Mouse (Mus musculus) macrophage (primary cell): ENCODE data around the gene Polr2i. TPM values are rescaled to one million over a fixed set of nuclear protein-coding genes. Genes with fewer than 3 reads are reported as not detected.

ENCODE experiments used
- H3K27ac ChIP-seq: fragments of 350-480 bp; formaldehyde crosslinking; 2 replicates; pipeline ENCODE4 v1.9.0; 2021
- H3K36me3 ChIP-seq: fragments of 350-480 bp; formaldehyde crosslinking; 2 replicates; pipeline ENCODE4 v1.9.0; 2021; ENCODE audit errors: inconsistent target
- H3K4me3 ChIP-seq: fragments of 350-480 bp; formaldehyde crosslinking; 2 replicates; pipeline ENCODE4 v1.9.0; 2021; ENCODE audit errors: inconsistent target
- H3K79me2 ChIP-seq: fragments of 350-480 bp; formaldehyde crosslinking; 2 replicates; pipeline ENCODE4 v1.9.0; 2021; ENCODE audit errors: inconsistent target
- WGBS: methylation state at CpG from one replicate; pipeline ENCODE4 v1.1.7; 2026; ENCODE audit warnings: inconsistent platforms; ENCODE audit not compliant: missing documents; 5-methylcytosine and 5-hydroxymethylcytosine counted together
- polyA plus RNA-seq: library from polyadenylated mRNA; stranded (reverse); fragments of 250-400 nt; gene quantifications from 3 replicates; pipeline ENCODE4 v1.2.4, GENCODE M21; 2018; ENCODE audit warnings: inconsistent platforms

The Polr2i gene
- polyA plus RNA-seq, 1 experiment from 2014 or later: 34.2 TPM

DNA sequence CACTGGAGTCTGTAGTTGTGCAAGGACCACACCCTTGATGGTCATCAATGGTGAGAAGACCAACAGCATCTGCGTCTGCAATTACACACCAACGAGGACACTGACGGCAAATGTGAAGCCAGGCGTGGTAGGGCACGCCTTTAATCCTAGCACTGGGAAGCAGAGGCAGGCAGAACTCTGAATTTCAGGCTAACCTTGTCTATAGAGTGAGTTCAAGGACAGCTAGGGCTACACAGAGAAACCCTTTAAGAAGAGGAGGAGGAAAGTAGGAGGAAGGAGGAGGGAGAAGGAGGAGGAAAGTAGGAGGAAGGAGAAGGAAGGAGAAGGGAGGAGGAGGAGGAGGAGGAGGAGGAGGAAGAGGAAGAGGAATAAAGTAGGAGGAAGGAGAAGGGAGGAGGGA lies 33.8 kb downstream of the Polr2i start:
- Histone ChIP-seq H3K27ac (peak overlapping the region; percentile 16; the same call in 1 of the 2 replicates), H3K4me3 (no peak overlapping the region), H3K79me2 (no peaks in the 10 kb centered on the region), H3K36me3 (peaks cover 38% of the 10 kb centered on the region; the same call in 1 of the 2 replicates)
- WGBS: 82% methylated on average over 5 of the region's 5 CpGs

DNA sequence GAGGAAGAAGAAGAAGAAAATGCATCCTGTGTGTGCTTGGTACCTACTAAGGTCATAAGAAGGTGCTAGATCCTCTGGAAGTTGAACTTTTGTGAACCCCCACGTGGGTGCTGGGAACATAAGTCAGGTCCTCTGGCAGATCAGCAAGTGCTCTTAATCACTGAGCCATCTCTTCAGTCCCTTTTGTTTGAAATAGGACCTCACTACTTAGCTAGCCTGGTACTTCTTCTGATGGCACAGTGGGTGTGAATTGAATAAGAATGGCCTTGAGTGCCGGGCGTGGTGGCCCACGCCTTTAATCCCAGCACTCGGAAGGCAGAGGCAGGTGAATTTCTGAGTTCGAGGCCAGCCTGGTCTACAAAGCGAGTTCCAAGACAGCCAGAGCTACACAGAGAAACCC lies 34.2 kb downstream of the Polr2i start:
- WGBS: 89% methylated on average over 7 of the region's 7 CpGs

DNA sequence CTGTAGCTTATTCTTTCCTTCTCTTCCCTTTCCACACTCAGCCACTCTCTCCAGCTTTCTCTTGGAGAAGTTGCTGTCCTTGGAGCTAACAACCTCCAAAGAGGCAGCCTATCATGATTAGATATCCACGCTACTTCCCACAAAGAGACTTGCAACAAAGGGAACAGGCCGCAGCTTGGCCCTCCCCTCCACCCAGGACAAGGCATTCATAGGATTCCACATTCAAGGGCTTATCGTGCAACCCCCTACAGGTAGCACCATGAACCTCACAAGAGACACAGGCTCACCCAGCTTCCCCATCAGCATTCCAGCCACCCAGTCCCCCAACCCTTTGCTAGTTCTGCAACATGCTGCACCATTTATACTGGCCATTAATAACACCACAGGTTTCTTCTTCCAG lies 35.0 kb downstream of the Polr2i start:
- Histone ChIP-seq H3K4me3 (no peak overlapping the region), H3K27ac (no peak overlapping the region), H3K36me3 (peaks cover 37% of the 10 kb centered on the region; the same call in 1 of the 2 replicates), H3K79me2 (no peaks in the 10 kb centered on the region)
- 87% methylated on average over 3 of the region's 3 CpGs for WGBS

More for the DNA sequence above, 34.2 kb downstream of the Polr2i start:
- Histone ChIP-seq H3K36me3 (peaks cover 37% of the 10 kb centered on the region; the same call in 1 of the 2 replicates), H3K79me2 (no peaks in the 10 kb centered on the region), H3K27ac (no peak overlapping the region), H3K4me3 (no peak overlapping the region)

DNA sequence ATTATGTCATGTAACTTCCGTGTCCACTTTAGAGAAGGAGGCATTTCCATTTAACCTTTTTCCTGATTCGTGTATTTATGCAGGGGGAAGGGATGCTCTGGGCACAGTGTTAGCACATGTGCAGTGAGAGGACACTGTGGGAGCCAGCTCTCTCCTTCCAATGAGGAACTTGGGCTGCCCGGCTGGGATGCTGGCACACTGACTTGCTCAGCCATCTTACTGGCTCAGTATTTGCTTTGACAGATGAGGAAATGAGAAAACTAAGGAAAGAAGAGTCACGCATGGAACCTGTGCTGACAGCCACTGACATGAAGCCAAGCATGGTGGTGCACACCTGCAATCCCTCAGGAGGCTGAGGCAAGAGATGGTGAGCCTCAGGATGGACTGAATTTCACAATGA lies 37.9 kb downstream of the Polr2i start:
- H3K4me3 ChIP-seq: no peak overlapping the region
- peaks cover 4% of the 10 kb centered on the region; the same call in 1 of the 2 replicates for H3K79me2 ChIP-seq
- WGBS: 86% methylated on average over 4 of the region's 4 CpGs
- no peak overlapping the region for H3K27ac ChIP-seq
- peaks cover 37% of the 10 kb centered on the region; the same call in 1 of the 2 replicates for H3K36me3 ChIP-seq

GRCm38 (mm10) chr7:30274383-30274782 lies 42.6 kb downstream of the Polr2i start:
- WGBS: 95% methylated on average over 6 of the region's 6 CpGs
- peaks cover 27% of the 10 kb centered on the region; the same call in 1 of the 2 replicates for H3K36me3 ChIP-seq

DNA sequence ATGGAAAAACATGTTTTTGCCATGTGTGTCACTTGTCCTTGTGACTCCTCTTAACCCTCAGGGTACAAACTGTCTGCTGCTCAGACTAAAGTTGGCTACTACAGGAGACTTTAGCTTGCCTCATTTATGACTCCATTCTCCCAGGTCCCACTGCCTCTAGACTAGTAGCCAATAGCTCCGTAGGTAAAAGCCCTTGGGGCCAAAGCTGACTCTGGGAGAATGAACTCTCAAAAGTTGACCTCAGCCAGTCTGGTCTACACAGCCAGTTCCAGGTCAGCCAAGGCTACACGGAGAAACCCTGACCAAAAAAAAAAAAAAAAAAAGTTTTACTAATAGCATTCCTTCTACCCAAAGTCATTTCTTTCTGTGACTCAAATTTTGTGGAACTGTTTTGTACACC lies 47.2 kb downstream of the Polr2i start:
- peak overlapping the region; percentile 98 for H3K27ac ChIP-seq
- H3K4me3 ChIP-seq: peak overlapping the region; percentile 64
- WGBS: 39% methylated on average over 2 of the region's 2 CpGs
- H3K79me2 ChIP-seq: peaks cover 50% of the 10 kb centered on the region
- H3K36me3 ChIP-seq: no peaks in the 10 kb centered on the region

More at GRCm38 (mm10) chr7:30274383-30274782, 42.6 kb downstream of the Polr2i start:
- Histone ChIP-seq H3K79me2 (peaks cover 50% of the 10 kb centered on the region), H3K4me3 (no peak overlapping the region), H3K27ac (no peak overlapping the region)

DNA sequence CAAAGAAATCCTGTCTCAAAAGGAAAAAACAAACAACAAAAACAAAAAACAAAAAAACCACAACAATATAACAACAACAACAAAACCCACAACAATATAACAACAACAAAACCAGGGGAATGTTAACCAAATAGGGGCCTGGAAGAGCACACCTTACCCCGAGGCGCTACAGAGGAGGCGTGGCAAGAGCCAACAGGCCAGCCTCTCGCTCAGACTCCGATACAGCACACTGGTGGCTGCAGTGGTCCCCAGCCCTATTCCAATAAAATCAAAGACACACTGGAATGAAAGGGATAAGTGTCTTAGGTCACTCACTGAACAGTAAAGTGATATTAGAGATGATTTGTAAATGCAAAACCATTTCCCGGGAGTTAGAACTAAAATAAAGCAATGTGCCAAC lies 47.8 kb downstream of the Polr2i start:
- peaks cover 47% of the 10 kb centered on the region for H3K79me2 ChIP-seq
- H3K27ac ChIP-seq: peak overlapping the region; percentile 98
- 3% methylated on average over 6 of the region's 6 CpGs for WGBS
- H3K36me3 ChIP-seq: no peaks in the 10 kb centered on the region
- peak overlapping the region; percentile 64 for H3K4me3 ChIP-seq

GRCm38 (mm10) chr7:30279951-30280669 lies 48.4 kb downstream of the Polr2i start, which contains the start of the genes Thap8 and Wdr62:
TSS of gene Thap8 (plus strand) at chr7:30280094.
TSS of gene Wdr62 (minus strand) at chr7:30280419.
- Histone ChIP-seq H3K79me2 (peaks cover 41% of the 10 kb centered on the region), H3K4me3 (peak within 1 kb of the TSS; percentile 64), H3K27ac (peak within 1 kb of the TSS; percentile 98), H3K36me3 (no peaks in the 10 kb centered on the region)
- WGBS: 1% methylated on average over 48 of the region's 49 CpGs

DNA sequence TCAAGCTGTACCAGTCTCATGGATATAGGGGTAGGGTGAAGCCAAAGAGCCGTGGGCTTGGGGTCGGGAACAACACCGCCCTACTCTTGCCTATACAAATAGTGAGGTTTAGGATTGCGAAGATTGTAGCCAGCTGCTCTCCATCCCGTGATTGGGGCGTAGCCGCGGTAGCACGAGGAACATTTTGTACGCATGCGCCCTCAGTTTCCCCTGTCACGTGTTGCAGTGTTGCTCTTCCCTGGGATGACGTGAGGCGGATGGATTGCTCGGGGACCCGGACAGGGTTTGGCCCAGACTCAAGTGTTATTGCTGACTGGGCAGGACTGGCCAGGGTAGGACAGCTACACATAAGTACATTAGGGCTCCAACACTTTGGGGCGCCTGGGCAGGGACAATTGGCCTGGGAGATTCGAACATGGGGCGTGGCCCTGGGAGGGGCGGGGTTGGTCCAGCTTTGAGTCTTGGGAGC lies 49.0 kb downstream of the Polr2i start:
- WGBS: 0% methylated on average over 20 of the region's 20 CpGs
- peak overlapping the region; percentile 98 for H3K27ac ChIP-seq
- no peaks in the 10 kb centered on the region for H3K36me3 ChIP-seq
- peaks cover 35% of the 10 kb centered on the region for H3K79me2 ChIP-seq
- H3K4me3 ChIP-seq: peak overlapping the region; percentile 64

GRCm38 (mm10) chr7:30281522-30281921 lies 49.8 kb downstream of the Polr2i start:
- Histone ChIP-seq H3K36me3 (no peaks in the 10 kb centered on the region), H3K27ac (no peak overlapping the region), H3K4me3 (no peak overlapping the region), H3K79me2 (peaks cover 27% of the 10 kb centered on the region)
- WGBS: 97% methylated on average over 3 of the region's 4 CpGs

DNA sequence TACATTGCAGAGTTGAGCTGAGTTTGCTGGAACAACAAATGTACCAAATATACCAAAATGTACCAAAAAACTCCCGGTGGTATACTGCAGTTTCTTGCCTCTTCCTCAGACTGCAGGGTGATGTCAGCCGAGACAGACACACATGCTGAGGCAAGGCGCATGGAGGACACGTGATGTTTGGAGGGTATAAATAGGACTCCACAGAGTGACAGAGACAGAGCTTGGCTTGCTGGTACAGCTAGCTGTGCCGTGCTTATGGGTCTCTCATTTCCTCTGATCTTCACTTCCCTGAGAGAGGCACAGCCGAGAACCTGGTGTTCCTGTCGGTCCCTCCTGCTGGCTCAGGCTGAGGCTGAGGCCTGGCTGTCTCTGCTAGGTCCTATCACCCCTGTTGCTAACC lies 51.0 kb downstream of the Polr2i start:
- WGBS: 90% methylated on average over 7 of the region's 7 CpGs
- Histone ChIP-seq H3K27ac (no peak overlapping the region), H3K4me3 (no peak overlapping the region)

More for the DNA sequence above, 51.0 kb downstream of the Polr2i start:
- Histone ChIP-seq H3K79me2 (peaks cover 14% of the 10 kb centered on the region), H3K36me3 (no peaks in the 10 kb centered on the region)

Other genes with a start within 250 kb of the Polr2i start
- gene Zfp568, start 248.0 kb upstream of the Polr2i start, polyA plus RNA-seq: 2.6 to 4.6 TPM (median 2.8 TPM) in 3 replicates
- gene Zfp14, start 180.6 kb upstream of the Polr2i start, polyA plus RNA-seq: 1.3 to 1.7 TPM (median 1.5 TPM) in 3 replicates
- gene Zfp82, start 159.0 kb upstream of the Polr2i start, polyA plus RNA-seq: 2.3 to 2.6 TPM (median 2.5 TPM) in 3 replicates
- gene Gm26920, start 141.5 kb upstream of the Polr2i start, polyA plus RNA-seq: not detected in 3 replicates
- 1.9 to 2.1 TPM (median 2.0 TPM) in 3 replicates for gene Zfp566, start 141.4 kb upstream of the Polr2i start, polyA plus RNA-seq
- gene Zfp260, start 137.2 kb upstream of the Polr2i start, polyA plus RNA-seq: 12.5 to 26.3 TPM (median 21.7 TPM) in 3 replicates
- 4.3 to 6.3 TPM (median 4.8 TPM) in 3 replicates for gene Zfp382, start 110.0 kb upstream of the Polr2i start, polyA plus RNA-seq
- gene Zfp146, start 62.2 kb upstream of the Polr2i start, polyA plus RNA-seq: 17.2 to 34.1 TPM (median 30.3 TPM) in 3 replicates
- gene Cox7a1, start 47.8 kb upstream of the Polr2i start, polyA plus RNA-seq: 6.1 to 9.1 TPM (median 8.4 TPM) in 3 replicates
- 404 to 602 TPM (median 510 TPM) in 3 replicates for gene Capns1, start 33.1 kb upstream of the Polr2i start, polyA plus RNA-seq
- gene Tbcb, start 324 bp downstream of the Polr2i start, polyA plus RNA-seq: 57.6 to 136 TPM (median 89.3 TPM) in 3 replicates
- not detected in 3 replicates for gene Ovol3, start 3.8 kb downstream of the Polr2i start, polyA plus RNA-seq
- 0.34 to 0.72 TPM in 2 of 3 replicates, not detected in the other for gene Thap8, start 48.1 kb downstream of the Polr2i start, polyA plus RNA-seq
- gene Wdr62, start 48.5 kb downstream of the Polr2i start, polyA plus RNA-seq: 10.4 to 24.4 TPM (median 15.1 TPM) in 3 replicates
- gene Clip3, start 59.8 kb downstream of the Polr2i start, polyA plus RNA-seq: 0.07 to 0.59 TPM in 2 of 3 replicates, not detected in the other
- gene Alkbh6, start 76.8 kb downstream of the Polr2i start, polyA plus RNA-seq: 16.1 to 25.9 TPM (median 25.1 TPM) in 3 replicates
- gene Syne4, start 82.9 kb downstream of the Polr2i start, polyA plus RNA-seq: 0.30 to 0.82 TPM (median 0.74 TPM) in 3 replicates
- gene E130208F15Rik, start 89.8 kb downstream of the Polr2i start, polyA plus RNA-seq: 0.33 to 0.57 TPM (median 0.33 TPM) in 3 replicates
- gene Sdhaf1, start 91.9 kb downstream of the Polr2i start, polyA plus RNA-seq: 4.6 to 6.7 TPM (median 5.0 TPM) in 3 replicates
- gene Lrfn3, start 130.8 kb downstream of the Polr2i start, polyA plus RNA-seq: 0.07 TPM in 1 of 3 replicates, not detected in the others
- 2,505 to 4,301 TPM (median 3,819 TPM) in 3 replicates for gene Tyrobp, start 181.8 kb downstream of the Polr2i start, polyA plus RNA-seq
- 9.3 to 40.5 TPM (median 34.0 TPM) in 3 replicates for gene Hcst, start 187.9 kb downstream of the Polr2i start, polyA plus RNA-seq
- 3.2 to 8.3 TPM (median 6.3 TPM) in 3 replicates for gene Nfkbid, start 189.8 kb downstream of the Polr2i start, polyA plus RNA-seq
- gene Aplp1, start 213.6 kb downstream of the Polr2i start, polyA plus RNA-seq: 0.67 to 1.3 TPM (median 0.75 TPM) in 3 replicates
- gene Kirrel2, start 225.7 kb downstream of the Polr2i start, polyA plus RNA-seq: not detected in 3 replicates
- gene Nphs1, start 226.4 kb downstream of the Polr2i start, polyA plus RNA-seq: not detected in 3 replicates